Mouse (Mus musculus) heart, postnatal 0 days (tissue): ENCODE data around the gene Wfs1. TPM values are rescaled to one million over a fixed set of nuclear protein-coding genes. Genes with fewer than 3 reads are reported as not detected.

Source experiments
- ATAC-seq: fragments of 200-750 bp; cut with Nextera tagmentation; 2 replicates; pipeline ENCODE4 v1.8.0; 2017; ENCODE audit warnings: low read depth, moderate number of reproducible peaks, moderate library complexity; ENCODE audit not compliant: insufficient read depth
- DNase-seq: peaks from one replicate; pipeline ENCODE4 v3.0.0-alpha.2; 2016; ENCODE audit warnings: low spot score
- H3K27ac ChIP-seq: fragments of 300-500 bp; sonication (generic); 2 replicates; pipeline ENCODE4 v1.5.1; 2014; ENCODE audit warnings: low read depth, mild to moderate bottlenecking
- H3K27me3 ChIP-seq: fragments of 300-500 bp; sonication (generic); 2 replicates; pipeline ENCODE4 v1.6.1; 2014; ENCODE audit warnings: low read length, mixed read lengths; ENCODE audit not compliant: control insufficient read depth, insufficient read depth
- H3K36me3 ChIP-seq: fragments of 300-500 bp; sonication (generic); replicated peaks from 2 replicates; pipeline ENCODE4 v1.6.1; 2014; ENCODE audit warnings: low read length, mixed read lengths; ENCODE audit not compliant: control insufficient read depth, insufficient read depth
- H3K4me1 ChIP-seq: fragments of 300-500 bp; sonication (generic); 2 replicates; pipeline ENCODE4 v1.6.1; 2014; ENCODE audit warnings: antibody characterized with exemption; ENCODE audit not compliant: control insufficient read depth, insufficient read depth
- H3K4me2 ChIP-seq: fragments of 300-500 bp; sonication (generic); 2 replicates; pipeline ENCODE4 v1.6.1; 2014; ENCODE audit warnings: low read depth, mild to moderate bottlenecking, low read length, moderate library complexity
- H3K4me3 ChIP-seq: fragments of 300-500 bp; sonication (generic); 2 replicates; pipeline ENCODE4 v1.5.1; 2014; ENCODE audit warnings: low read depth, low read length
- H3K9ac ChIP-seq: fragments of 300-500 bp; sonication (generic); replicated peaks from 2 replicates; pipeline ENCODE4 v1.6.1; 2014; ENCODE audit warnings: low read depth, low read length, mixed read lengths
- H3K9me3 ChIP-seq: fragments of 300-500 bp; sonication (generic); replicated peaks from 2 replicates; pipeline ENCODE4 v1.6.1; 2016; ENCODE audit warnings: low read length; ENCODE audit not compliant: control insufficient read depth
- CTCF ChIP-seq: IDR thresholded peaks from 2 replicates; pipeline ENCODE4 v1.5.1; 2016; ENCODE audit warnings: antibody characterized with exemption, control low read depth, low read depth
- EP300 ChIP-seq: IDR thresholded peaks from 2 replicates; pipeline ENCODE4 v1.6.1; 2016; ENCODE audit warnings: antibody characterized with exemption, low read depth
- WGBS: fragments of 180-500 bp; shearing (Covaris S2); extraction: QIAGEN DNeasy Blood & Tissue Kit; methylation state at CpG from one replicate; pipeline ENCODE4 v1.1.7; 2014; 5-methylcytosine and 5-hydroxymethylcytosine counted together
- polyA plus RNA-seq: library from polyadenylated mRNA; unstranded; fragments of >200 nt; fragmentation: Nextera tagmentation; extraction: Ambion mirVana; gene quantifications from 2 replicates; pipeline ENCODE4 v1.2.1, GENCODE M21; 2015
- total RNA-seq: library from RNA; depleted of rRNA; stranded (reverse); fragments of >200 nt; gene quantifications from 2 replicates; pipeline ENCODE4 v1.2.3, GENCODE M21; 2014; ENCODE audit warnings: low replicate concordance

The Wfs1 gene
- total and polyA plus RNA-seq, 2 experiments from 2014 or later = 14.6 to 18.3 TPM

DNA sequence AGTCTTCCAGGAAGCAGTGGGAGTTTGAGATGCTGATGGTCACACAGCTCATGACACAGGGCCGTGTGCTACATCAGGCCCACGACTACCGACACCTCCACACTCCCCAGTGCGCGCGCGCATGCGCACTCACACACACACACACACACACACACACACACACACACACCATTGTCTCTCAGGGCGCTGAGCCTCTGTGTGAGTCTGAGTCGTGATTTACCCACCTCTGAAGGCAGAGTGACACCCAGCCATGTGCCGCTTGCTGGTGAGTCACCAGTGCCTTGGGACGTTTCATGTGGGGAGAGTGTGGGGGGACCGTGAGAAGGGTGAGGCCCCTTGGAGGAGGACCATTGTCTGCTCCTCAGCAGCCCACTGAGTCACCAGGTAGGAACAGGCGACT lies 7.4 kb upstream of the Wfs1 start:
- TF ChIP-seq CTCF (no peak), EP300 (no peak)
- WGBS = 79% methylated on average over 14 of the region's 14 CpGs
- DNase-seq = no peak
- no peak overlapping the region for H3K9ac ChIP-seq
- no peak overlapping the region for H3K4me2 ChIP-seq
- no peaks in the 10 kb centered on the region for H3K9me3 ChIP-seq
- no peak overlapping the region for H3K4me3 ChIP-seq
- no peaks in the 10 kb centered on the region for H3K27me3 ChIP-seq
- no peak for ATAC-seq
- no peaks in the 10 kb centered on the region for H3K36me3 ChIP-seq
- H3K4me1 ChIP-seq = no peaks in the 10 kb centered on the region
- H3K27ac ChIP-seq = no peak overlapping the region

GRCm38 (mm10) chr5:36990631-36991350 lies 1.8 kb upstream of the Wfs1 start:
- H3K4me3 ChIP-seq = no peak overlapping the region
- no peaks in the 10 kb centered on the region for H3K36me3 ChIP-seq
- H3K27ac ChIP-seq = no peak overlapping the region
- no peak overlapping the region for H3K9ac ChIP-seq
- no peak for TF ChIP-seq EP300
- TF ChIP-seq CTCF = no peak
- ATAC-seq (no peak), DNase-seq (no peak)
- WGBS = 71% methylated on average over 3 of the region's 3 CpGs
- H3K4me2 ChIP-seq = no peak overlapping the region
- H3K4me1 ChIP-seq = peaks cover 4% of the 10 kb centered on the region
- H3K27me3 ChIP-seq = no peaks in the 10 kb centered on the region
- H3K9me3 ChIP-seq = no peaks in the 10 kb centered on the region

DNA sequence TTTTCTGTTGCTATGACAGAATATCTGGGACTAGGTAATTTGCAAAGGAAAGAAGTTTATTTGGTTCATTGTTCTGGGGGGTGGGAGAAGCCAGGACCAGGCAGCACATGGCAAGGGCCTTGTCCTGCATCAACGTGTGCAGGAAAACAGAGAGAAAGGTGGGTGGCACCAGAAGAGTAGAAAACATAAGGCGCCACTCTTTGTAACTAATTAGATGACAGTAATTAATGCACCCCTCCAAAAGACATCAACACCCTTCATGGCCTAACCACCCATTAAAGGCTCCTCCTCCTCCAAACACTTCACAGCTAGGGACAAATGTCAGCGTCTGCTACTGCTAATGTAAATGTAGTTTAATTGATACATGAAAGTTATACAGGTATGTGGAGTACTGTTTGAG lies 1.2 kb upstream of the Wfs1 start:
- WGBS = 66% methylated on average over 3 of the region's 3 CpGs
- no peak overlapping the region for H3K4me3 ChIP-seq
- no peaks in the 10 kb centered on the region for H3K36me3 ChIP-seq
- DNase-seq (no peak), ATAC-seq (no peak)
- peaks cover 6% of the 10 kb centered on the region for H3K4me1 ChIP-seq
- TF ChIP-seq EP300 (no peak), CTCF (no peak)
- no peak overlapping the region for H3K9ac ChIP-seq
- H3K27ac ChIP-seq = no peak overlapping the region
- H3K27me3 ChIP-seq = no peaks in the 10 kb centered on the region
- H3K4me2 ChIP-seq = no peak overlapping the region
- no peaks in the 10 kb centered on the region for H3K9me3 ChIP-seq

DNA sequence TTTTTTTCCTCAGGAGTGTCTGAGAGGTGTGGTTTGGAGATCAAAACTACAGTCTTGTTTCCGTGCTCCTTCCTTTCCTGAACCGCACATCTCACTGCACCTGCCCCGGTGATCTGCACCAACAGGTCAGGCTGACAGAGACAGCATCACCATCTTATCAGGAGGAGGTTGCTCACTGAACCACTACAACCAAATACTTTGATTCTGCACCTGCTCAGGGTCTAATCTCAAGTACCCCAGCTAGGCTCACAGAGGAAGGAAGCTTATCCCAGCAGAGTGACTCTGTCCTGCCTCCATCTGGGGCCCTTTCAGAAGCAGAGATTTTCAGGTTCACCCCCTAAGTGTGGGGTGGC lies 596 bp upstream of the Wfs1 start:
- Histone ChIP-seq H3K4me2 (peak overlapping the region; percentile 88), H3K27me3 (no peaks in the 10 kb centered on the region), H3K36me3 (no peaks in the 10 kb centered on the region), H3K9ac (no peak overlapping the region), H3K4me3 (peak overlapping the region; percentile 80; the same call in 1 of the 2 replicates), H3K27ac (no peak overlapping the region), H3K4me1 (peaks cover 6% of the 10 kb centered on the region), H3K9me3 (no peaks in the 10 kb centered on the region)
- TF ChIP-seq EP300 (no peak), CTCF (no peak)
- DNase-seq (no peak), ATAC-seq (no peak)
- WGBS = 2% methylated on average over 3 of the region's 3 CpGs

DNA sequence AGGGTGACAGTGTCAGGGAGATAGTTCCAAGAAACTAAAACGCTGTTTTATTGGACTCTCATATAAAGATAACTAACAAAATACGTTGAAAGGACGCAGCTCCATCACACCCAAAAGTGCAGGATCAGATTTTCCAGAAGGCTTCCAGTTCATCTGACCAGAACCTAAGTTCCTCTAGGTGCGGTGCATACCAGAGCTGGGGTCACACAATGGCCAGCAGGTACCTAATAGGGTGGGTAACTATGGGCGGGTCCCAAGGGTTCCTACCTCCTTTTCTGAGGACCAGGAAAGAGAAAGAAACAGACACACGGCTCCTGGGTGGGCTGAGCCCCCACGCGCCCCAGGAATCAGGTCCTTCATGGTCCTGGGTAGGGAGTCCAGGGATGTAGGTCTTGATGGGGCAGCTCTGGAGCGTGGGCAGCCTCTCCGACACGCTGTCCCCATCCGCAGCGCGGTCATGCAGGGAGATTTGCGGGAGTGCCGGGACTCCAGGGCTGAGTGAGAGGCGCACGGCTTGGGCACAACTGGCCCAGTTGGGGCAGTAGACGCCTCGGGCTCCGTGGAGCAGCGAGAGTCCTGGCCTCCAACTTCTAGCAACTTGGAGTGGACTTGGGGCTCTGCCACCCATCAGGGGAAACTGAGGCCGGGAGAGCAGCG lies 753 bp downstream of the Wfs1 start:
- H3K36me3 ChIP-seq = no peaks in the 10 kb centered on the region
- H3K9me3 ChIP-seq = no peaks in the 10 kb centered on the region
- TF ChIP-seq CTCF (no peak), EP300 (no peak)
- H3K27ac ChIP-seq = peak overlapping the region; percentile 59; the same call in 1 of the 2 replicates
- no peak for DNase-seq
- peaks cover 6% of the 10 kb centered on the region for H3K4me1 ChIP-seq
- WGBS = 13% methylated on average over 24 of the region's 24 CpGs
- peak overlapping the region; percentile 88 for H3K4me2 ChIP-seq
- ATAC-seq = peak; percentile 26
- H3K4me3 ChIP-seq = peak overlapping the region; percentile 80
- H3K9ac ChIP-seq = peak overlapping the region; percentile 73
- no peaks in the 10 kb centered on the region for H3K27me3 ChIP-seq
